Mouse (Mus musculus): ENCODE data around the gene Sdr9c7. TPM values are rescaled to one million over a fixed set of nuclear protein-coding genes. Genes with fewer than 3 reads are reported as not detected.
"Not testable (repeated sequence)": the region's sequence is repeated elsewhere in the genome, so short reads cannot be mapped to it uniquely, and the experiment has no call there.

The Sdr9c7 gene
- polyA plus RNA-seq, 1 experiment from 2014 or later = not detected

GRCm38 (mm10) chr10:127881041-127881440 is 17.3 kb upstream of the Sdr9c7 start:
- WGBS = 68% methylated on average over 4 of the region's 4 CpGs
- Histone ChIP-seq H3K36me3 (ENCODE audit: control insufficient read depth, insufficient read depth) (no peaks in the 10 kb centered on the region), H3K4me1 (replicated peaks; ENCODE audit: control insufficient read depth, insufficient read depth, low read length) (no peaks in the 10 kb centered on the region), H3K27ac (ENCODE audit: low read length) (no peak overlapping the region), H3K9ac (replicated peaks; ENCODE audit: low read depth, low read length) (no peak overlapping the region), H3K4me3 (replicated peaks; ENCODE audit: low read length) (no peak overlapping the region), H3K27me3 (replicated peaks; ENCODE audit: control insufficient read depth, insufficient read depth, low read length) (no peaks in the 10 kb centered on the region), H3K9me3 (ENCODE audit: control insufficient read depth, low read length) (no peaks in the 10 kb centered on the region), H3K4me2 (ENCODE audit: low read length) (no peak overlapping the region)
- no peak for ATAC-seq

DNA sequence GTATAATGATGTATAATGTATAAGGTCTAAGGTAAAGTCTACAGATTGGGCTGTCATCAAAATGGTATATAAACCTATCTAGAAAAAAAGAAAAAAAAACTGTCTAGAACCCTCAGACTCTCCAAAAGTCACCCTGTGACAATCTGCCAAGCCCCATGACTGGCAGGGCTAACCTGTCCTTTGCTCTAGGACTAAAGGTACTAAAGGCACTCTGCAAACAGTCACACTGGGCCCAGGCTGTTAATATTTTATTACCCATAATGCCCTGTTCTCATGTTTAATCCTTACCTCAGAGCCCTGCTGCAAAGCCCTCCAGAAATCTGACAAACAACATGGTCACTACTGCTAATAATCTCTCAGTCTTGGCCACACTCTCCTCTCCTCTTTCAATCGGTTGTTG is 11.8 kb upstream of the Sdr9c7 start:
- Histone ChIP-seq H3K36me3 (ENCODE audit: control insufficient read depth, insufficient read depth) (no peaks in the 10 kb centered on the region), H3K9ac (replicated peaks; ENCODE audit: low read depth, low read length) (no peak overlapping the region), H3K4me1 (replicated peaks; ENCODE audit: control insufficient read depth, insufficient read depth, low read length) (no peaks in the 10 kb centered on the region), H3K4me2 (ENCODE audit: low read length) (no peak overlapping the region), H3K27me3 (replicated peaks; ENCODE audit: control insufficient read depth, insufficient read depth, low read length) (no peaks in the 10 kb centered on the region), H3K4me3 (replicated peaks; ENCODE audit: low read length) (no peak overlapping the region), H3K27ac (ENCODE audit: low read length) (no peak overlapping the region), H3K9me3 (ENCODE audit: control insufficient read depth, low read length) (no peaks in the 10 kb centered on the region)
- ATAC-seq = no peak
- WGBS = 76% methylated on average over 1 of the region's 1 CpGs

DNA sequence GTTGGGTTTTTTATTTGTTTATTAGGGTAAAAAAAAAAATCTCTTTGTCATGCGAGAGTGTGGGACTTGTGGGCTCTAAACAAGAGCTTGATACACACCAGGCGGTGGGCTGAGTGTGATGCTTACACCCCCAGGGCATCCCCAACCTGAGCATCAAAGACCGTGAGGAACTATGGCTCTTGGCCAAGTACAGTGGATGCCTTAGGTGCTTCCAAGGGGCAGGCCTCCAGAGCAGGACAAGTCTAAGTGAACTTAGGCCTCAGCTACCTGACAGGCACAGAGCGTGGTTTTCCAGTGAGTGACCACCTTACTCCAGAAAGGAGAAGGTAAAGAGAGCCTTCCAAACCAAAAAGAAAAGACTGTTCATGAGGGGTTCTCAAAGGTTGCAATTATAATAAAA is 11.3 kb upstream of the Sdr9c7 start:
- no peaks in the 10 kb centered on the region for H3K36me3 ChIP-seq (ENCODE audit: control insufficient read depth, insufficient read depth)
- ATAC-seq = no peak
- H3K27me3 ChIP-seq (replicated peaks; ENCODE audit: control insufficient read depth, insufficient read depth, low read length) = no peaks in the 10 kb centered on the region
- H3K4me1 ChIP-seq (replicated peaks; ENCODE audit: control insufficient read depth, insufficient read depth, low read length) = no peaks in the 10 kb centered on the region
- H3K27ac ChIP-seq (ENCODE audit: low read length) = no peak overlapping the region
- H3K9ac ChIP-seq (replicated peaks; ENCODE audit: low read depth, low read length) = no peak overlapping the region
- no peaks in the 10 kb centered on the region for H3K9me3 ChIP-seq (ENCODE audit: control insufficient read depth, low read length)
- H3K4me2 ChIP-seq (ENCODE audit: low read length) = no peak overlapping the region
- no peak overlapping the region for H3K4me3 ChIP-seq (replicated peaks; ENCODE audit: low read length)
- 73% methylated on average over 4 of the region's 4 CpGs for WGBS

DNA sequence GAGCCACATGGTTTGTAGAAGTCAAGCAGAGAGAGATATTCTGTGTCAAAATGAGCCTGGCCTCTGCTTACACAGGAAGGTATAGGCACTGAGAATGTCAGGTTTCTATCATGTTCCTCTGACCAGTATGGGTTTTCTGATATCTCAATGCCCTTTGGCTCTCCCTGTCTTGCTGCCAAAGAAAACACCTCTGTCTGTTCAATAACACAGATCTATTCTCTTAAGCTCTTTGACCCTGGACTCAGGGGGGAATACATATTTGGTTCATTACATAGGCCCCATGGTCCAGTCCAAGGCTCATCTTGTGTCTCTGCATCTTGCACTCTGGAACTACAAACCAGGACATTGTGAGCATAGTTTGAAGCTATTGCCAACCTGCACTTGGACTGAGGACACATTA is 9.7 kb upstream of the Sdr9c7 start, which contains the start of gene Rdh7:
Gene Rdh7, minus strand, starts transcription at position 213 of the 400 bp plus-strand sequence.
- no peak within 1 kb of the TSS for H3K4me3 ChIP-seq (replicated peaks; ENCODE audit: low read length)
- ATAC-seq = no peak

GRCm38 (mm10) chr10:127891481-127891880 is 6.8 kb upstream of the Sdr9c7 start:
- no peak for ATAC-seq
- Histone ChIP-seq H3K9ac (replicated peaks; ENCODE audit: low read depth, low read length) (no peak overlapping the region), H3K4me1 (replicated peaks; ENCODE audit: control insufficient read depth, insufficient read depth, low read length) (no peaks in the 10 kb centered on the region), H3K27ac (ENCODE audit: low read length) (no peak overlapping the region), H3K4me3 (replicated peaks; ENCODE audit: low read length) (no peak overlapping the region), H3K36me3 (ENCODE audit: control insufficient read depth, insufficient read depth) (no peaks in the 10 kb centered on the region), H3K4me2 (ENCODE audit: low read length) (no peak overlapping the region), H3K27me3 (replicated peaks; ENCODE audit: control insufficient read depth, insufficient read depth, low read length) (no peaks in the 10 kb centered on the region), H3K9me3 (ENCODE audit: control insufficient read depth, low read length) (no peaks in the 10 kb centered on the region)
- WGBS = 76% methylated on average over 1 of the region's 1 CpGs

More for the DNA sequence above, 9.7 kb upstream of the Sdr9c7 start, which contains the start of gene Rdh7:
- H3K9ac ChIP-seq (replicated peaks; ENCODE audit: low read depth, low read length) = no peak within 1 kb of the TSS
- no peaks in the 10 kb centered on the region for H3K4me1 ChIP-seq (replicated peaks; ENCODE audit: control insufficient read depth, insufficient read depth, low read length)
- no peaks in the 10 kb centered on the region for H3K27me3 ChIP-seq (replicated peaks; ENCODE audit: control insufficient read depth, insufficient read depth, low read length)
- no peak within 1 kb of the TSS for H3K27ac ChIP-seq (ENCODE audit: low read length)
- H3K9me3 ChIP-seq (ENCODE audit: control insufficient read depth, low read length) = no peaks in the 10 kb centered on the region
- no peak within 1 kb of the TSS for H3K4me2 ChIP-seq (ENCODE audit: low read length)
- no peaks in the 10 kb centered on the region for H3K36me3 ChIP-seq (ENCODE audit: control insufficient read depth, insufficient read depth)

- not testable (repeated sequence) for H3K9me3 ChIP-seq (ENCODE audit: control insufficient read depth, low read length); H3K36me3 ChIP-seq (ENCODE audit: control insufficient read depth, insufficient read depth); H3K4me2 ChIP-seq (ENCODE audit: low read length); ATAC-seq; H3K9ac ChIP-seq (replicated peaks; ENCODE audit: low read depth, low read length); H3K4me3 ChIP-seq (replicated peaks; ENCODE audit: low read length); H3K4me1 ChIP-seq (replicated peaks; ENCODE audit: control insufficient read depth, insufficient read depth, low read length); H3K27ac ChIP-seq (ENCODE audit: low read length); H3K27me3 ChIP-seq (replicated peaks; ENCODE audit: control insufficient read depth, insufficient read depth, low read length)
- 70% methylated on average over 5 of the region's 5 CpGs for WGBS
Measured at GRCm38 (mm10) chr10:127893163-127894022, 4.9 kb upstream of the Sdr9c7 start.

GRCm38 (mm10) chr10:127896705-127897104 is 1.6 kb upstream of the Sdr9c7 start:
- 76% methylated on average over 5 of the region's 5 CpGs for WGBS
- no peak for ATAC-seq
- H3K4me2 ChIP-seq (ENCODE audit: low read length) = no peak overlapping the region
- no peak overlapping the region for H3K9ac ChIP-seq (replicated peaks; ENCODE audit: low read depth, low read length)
- no peaks in the 10 kb centered on the region for H3K4me1 ChIP-seq (replicated peaks; ENCODE audit: control insufficient read depth, insufficient read depth, low read length)
- H3K27me3 ChIP-seq (replicated peaks; ENCODE audit: control insufficient read depth, insufficient read depth, low read length) = no peaks in the 10 kb centered on the region
- no peak overlapping the region for H3K4me3 ChIP-seq (replicated peaks; ENCODE audit: low read length)
- H3K9me3 ChIP-seq (ENCODE audit: control insufficient read depth, low read length) = no peaks in the 10 kb centered on the region
- H3K36me3 ChIP-seq (ENCODE audit: control insufficient read depth, insufficient read depth) = no peaks in the 10 kb centered on the region
- no peak overlapping the region for H3K27ac ChIP-seq (ENCODE audit: low read length)

DNA sequence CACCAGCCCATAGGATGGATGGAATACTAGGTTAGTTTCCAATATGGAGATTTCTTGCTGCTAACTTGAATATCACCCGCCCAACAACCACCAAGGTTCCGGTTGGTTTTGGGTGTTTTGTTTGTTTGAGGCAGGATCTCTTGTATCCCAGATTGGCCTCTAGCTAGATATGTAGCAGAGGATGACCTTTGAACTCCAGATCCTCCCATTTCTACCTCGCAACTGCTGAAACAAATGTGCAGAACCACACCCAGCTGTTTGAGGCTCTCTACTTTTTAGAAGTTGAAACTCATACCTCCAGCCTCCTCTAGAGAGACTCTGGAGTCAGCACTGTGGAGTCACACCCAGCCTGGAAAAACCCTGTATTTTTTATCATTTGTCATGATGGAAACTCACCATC is 812 bp upstream of the Sdr9c7 start:
- Histone ChIP-seq H3K9me3 (ENCODE audit: control insufficient read depth, low read length) (no peaks in the 10 kb centered on the region), H3K4me3 (replicated peaks; ENCODE audit: low read length) (no peak overlapping the region), H3K4me2 (ENCODE audit: low read length) (no peak overlapping the region), H3K27ac (ENCODE audit: low read length) (no peak overlapping the region), H3K9ac (replicated peaks; ENCODE audit: low read depth, low read length) (no peak overlapping the region), H3K4me1 (replicated peaks; ENCODE audit: control insufficient read depth, insufficient read depth, low read length) (no peaks in the 10 kb centered on the region), H3K36me3 (ENCODE audit: control insufficient read depth, insufficient read depth) (no peaks in the 10 kb centered on the region), H3K27me3 (replicated peaks; ENCODE audit: control insufficient read depth, insufficient read depth, low read length) (no peaks in the 10 kb centered on the region)
- no peak for ATAC-seq
- 87% methylated on average over 3 of the region's 3 CpGs for WGBS

GRCm38 (mm10) chr10:127899783-127900182 is 1.5 kb downstream of the Sdr9c7 start:
- H3K36me3 ChIP-seq (ENCODE audit: control insufficient read depth, insufficient read depth) = no peaks in the 10 kb centered on the region
- H3K9ac ChIP-seq (replicated peaks; ENCODE audit: low read depth, low read length) = no peak overlapping the region
- H3K27ac ChIP-seq (ENCODE audit: low read length) = no peak overlapping the region
- no peaks in the 10 kb centered on the region for H3K4me1 ChIP-seq (replicated peaks; ENCODE audit: control insufficient read depth, insufficient read depth, low read length)
- H3K27me3 ChIP-seq (replicated peaks; ENCODE audit: control insufficient read depth, insufficient read depth, low read length) = no peaks in the 10 kb centered on the region
- no peak overlapping the region for H3K4me3 ChIP-seq (replicated peaks; ENCODE audit: low read length)
- WGBS = 69% methylated on average over 5 of the region's 5 CpGs
- no peak for ATAC-seq
- no peaks in the 10 kb centered on the region for H3K9me3 ChIP-seq (ENCODE audit: control insufficient read depth, low read length)
- no peak overlapping the region for H3K4me2 ChIP-seq (ENCODE audit: low read length)
